Mouse (Mus musculus) frontal cortex, postnatal 36 days (tissue): ENCODE measurements around the gene Rubcnl.

Experiments used
- DNase-seq, 2 experiments: peaks; one replicate each; pipeline ENCODE4 v3.0.0; 2022; ENCODE audit warnings: low spot score in 2 of 2

Gene Rubcnl

GRCm38 (mm10) chr14:75069356-75069979, 53.6 kb downstream of the Rubcnl start:
- no peak for DNase-seq

GRCm38 (mm10) chr14:75071091-75071490, 55.3 kb downstream of the Rubcnl start:
- DNase-seq = no peak

- DNase-seq = no peak
Observed at GRCm38 (mm10) chr14:75075299-75076180, 59.7 kb downstream of the Rubcnl start.

GRCm38 (mm10) chr14:75077946-75078345, 62.1 kb downstream of the Rubcnl start:
- DNase-seq = no peak
